Mouse (Mus musculus): ENCODE results near the gene Nfkbil1.

DNA sequence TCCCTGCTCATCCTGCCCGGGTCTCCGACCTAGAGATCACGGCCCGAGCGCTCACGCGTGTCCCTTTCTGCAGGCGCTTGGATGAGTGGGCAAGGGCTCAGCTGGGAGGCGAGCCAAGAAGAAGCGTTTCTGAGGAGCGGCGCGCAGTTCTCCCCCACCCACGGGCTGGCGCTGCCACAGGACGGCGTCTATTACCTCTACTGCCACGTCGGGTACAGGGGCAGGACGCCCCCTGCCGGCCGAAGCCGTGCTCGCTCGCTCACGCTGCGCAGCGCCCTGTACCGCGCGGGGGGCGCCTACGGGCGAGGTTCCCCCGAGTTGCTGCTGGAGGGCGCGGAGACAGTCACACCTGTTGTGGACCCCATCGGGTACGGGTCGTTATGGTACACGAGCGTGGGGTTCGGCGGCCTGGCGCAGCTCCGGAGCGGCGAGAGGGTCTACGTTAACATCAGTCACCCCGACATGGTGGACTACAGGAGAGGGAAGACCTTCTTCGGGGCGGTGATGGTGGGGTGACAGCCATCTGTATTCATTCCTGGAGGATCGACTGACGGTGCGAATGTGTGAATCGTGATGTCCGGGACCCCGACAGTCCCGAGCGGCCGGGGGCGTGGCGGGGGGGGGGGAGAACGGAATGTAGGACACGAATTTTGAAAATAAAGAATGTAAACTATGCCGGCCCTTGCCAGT is 39.8 kb downstream of the Nfkbil1 start:
- peak; percentile 90 for TF ChIP-seq CTCF (IDR thresholded peaks at IDR 0.05; ENCODE audit: low read depth, low read length)
- TF ChIP-seq POLR2A (IDR thresholded peaks at IDR 0.05; ENCODE audit: insufficient read depth, low read length) = no peak
- no peak for TF ChIP-seq EP300 (IDR thresholded peaks at IDR 0.05; ENCODE audit: insufficient read depth, low read depth, low read length)
